Mouse (Mus musculus) heart, embryonic 13.5 days (tissue): ENCODE measurements around the gene Rpap2. TPM values are rescaled to one million over a fixed set of nuclear protein-coding genes. Genes with fewer than 3 reads are reported as not detected.

Experiments used
- polyA plus RNA-seq: library from polyadenylated mRNA; unstranded; fragments of >200 nt; fragmentation: Nextera tagmentation; extraction: Ambion mirVana; gene quantifications from 2 replicates; pipeline ENCODE4 v1.2.1, GENCODE M21; 2015

Gene Rpap2
- polyA plus RNA-seq, 1 experiment from 2014 or later: 10.2 TPM

Other genes with a start within 250 kb of the Rpap2 start
- 0.41 and 0.68 TPM in 2 replicates for gene Ephx4, start 194.6 kb upstream of the Rpap2 start, polyA plus RNA-seq
- not detected in 2 replicates for gene Lpcat2b, start 165.8 kb upstream of the Rpap2 start, polyA plus RNA-seq
- gene Btbd8, start 159.4 kb upstream of the Rpap2 start, polyA plus RNA-seq: 2.8 and 3.7 TPM in 2 replicates
- 0.08 and 0.29 TPM in 2 replicates for gene Gm42669, start 89.8 kb upstream of the Rpap2 start, polyA plus RNA-seq
- 0.08 and 0.20 TPM in 2 replicates for gene 1700028K03Rik, start 62.7 kb upstream of the Rpap2 start, polyA plus RNA-seq
- gene Glmn, start 515 bp downstream of the Rpap2 start, polyA plus RNA-seq: 18.7 and 22.9 TPM in 2 replicates
- gene Gfi1, start 128.7 kb downstream of the Rpap2 start, polyA plus RNA-seq: not detected in 2 replicates
- 0.13 and 0.20 TPM in 2 replicates for gene Ube2d2b, start 232.7 kb downstream of the Rpap2 start, polyA plus RNA-seq